Mouse (Mus musculus) E14TG2a.4 (cell line): ENCODE results near the gene Gm826.

Source experiments
- CTCF ChIP-seq: conservative IDR thresholded peaks from 2 replicates; pipeline ENCODE4 v1.5.1; 2014; ENCODE audit warnings: low read length
- NANOG ChIP-seq: IDR thresholded peaks from 2 replicates; pipeline ENCODE4 v1.6.1; 2014; ENCODE audit warnings: borderline replicate concordance, low read length, mixed read lengths

GRCm38 (mm10) chr2:160366980-160367338, 33.0 kb upstream of the Gm826 start, which contains the start of gene Mafb:
- no peak for TF ChIP-seq CTCF
- no peak for TF ChIP-seq NANOG
